In genomic region chr14:73383746-73384145, GRCm38 (mm10) we compare ENCODE assay signal across 7 mouse cellular contexts. TPM values are rescaled to one million over a fixed set of nuclear protein-coding genes. Genes with fewer than 3 reads are reported as not detected.
DNase-seq lines count a peak whose midpoint lies in the region; ATAC-seq lines count a peak whose summit lies in the region.

No protein-coding gene starts in this region.

- H3K36me3 ChIP-seq in lung, embryonic 16.5 days (ENCODE audit: control insufficient read depth, insufficient read depth, low read length) = no peaks in the 10 kb centered on the region; the same call in 1 of the 2 replicates
- peaks cover 10% of the 10 kb centered on the region; the same call in 1 of the 2 replicates for H3K36me3 ChIP-seq in forebrain, embryonic 13.5 days (ENCODE audit: poor library complexity, severe bottlenecking)
- H3K36me3 ChIP-seq in limb, embryonic 13.5 days = peaks cover 12% of the 10 kb centered on the region
- peaks cover 2% of the 10 kb centered on the region; the same call in 1 of the 2 replicates for H3K36me3 ChIP-seq in stomach, embryonic 14.5 days (ENCODE audit: control insufficient read depth, insufficient read depth, low read length)

- H3K4me3 ChIP-seq in lung, embryonic 16.5 days (ENCODE audit: low read length) = peak overlapping the region; percentile 28
- H3K4me3 ChIP-seq in forebrain, embryonic 13.5 days = peak overlapping the region; percentile 92
- H3K4me3 ChIP-seq in limb, embryonic 13.5 days = peak overlapping the region; percentile 75
- H3K4me3 ChIP-seq in stomach, embryonic 14.5 days (ENCODE audit: low read depth, low read length) = peak overlapping the region; percentile 98

- no peak for DNase-seq in lung, postnatal 4 days
- no peak for DNase-seq in T-cell, adult 2 months (ENCODE audit: low spot score)
- DNase-seq in frontal cortex, postnatal 36 days (ENCODE audit: low spot score in 2 of 2) = no peak

- no peaks in the 10 kb centered on the region for H3K9me3 ChIP-seq in lung, embryonic 16.5 days (ENCODE audit: control insufficient read depth, low read length)
- no peaks in the 10 kb centered on the region for H3K9me3 ChIP-seq in forebrain, embryonic 13.5 days (replicated peaks)
- H3K9me3 ChIP-seq in limb, embryonic 13.5 days = no peaks in the 10 kb centered on the region
- H3K9me3 ChIP-seq in stomach, embryonic 14.5 days (ENCODE audit: control insufficient read depth, low read depth, low read length) = no peaks in the 10 kb centered on the region

- H3K4me2 ChIP-seq in lung, embryonic 16.5 days (ENCODE audit: low read depth, low read length) = peak overlapping the region; percentile 65
- H3K4me2 ChIP-seq in forebrain, embryonic 13.5 days = peak overlapping the region; percentile 66
- H3K4me2 ChIP-seq in limb, embryonic 13.5 days (replicated peaks) = peak overlapping the region; percentile 62
- H3K4me2 ChIP-seq in stomach, embryonic 14.5 days (replicated peaks; ENCODE audit: low read depth, low read length) = peak overlapping the region; percentile 50

- no peaks in the 10 kb centered on the region for H3K27me3 ChIP-seq in lung, embryonic 16.5 days (ENCODE audit: control insufficient read depth, insufficient read depth, low read depth, low read length)
- H3K27me3 ChIP-seq in forebrain, embryonic 13.5 days = no peaks in the 10 kb centered on the region
- H3K27me3 ChIP-seq in limb, embryonic 13.5 days = no peaks in the 10 kb centered on the region
- H3K27me3 ChIP-seq in stomach, embryonic 14.5 days (ENCODE audit: control insufficient read depth, insufficient read depth, low read length) = no peaks in the 10 kb centered on the region

- 9% methylated on average over 2 of the region's 2 CpGs for WGBS in lung, embryonic 16.5 days
- 37% methylated on average over 2 of the region's 2 CpGs for WGBS in forebrain, embryonic 13.5 days
- WGBS in limb, embryonic 13.5 days = 20% methylated on average over 2 of the region's 2 CpGs
- WGBS in stomach, embryonic 14.5 days = 23% methylated on average over 2 of the region's 2 CpGs

- H3K4me1 ChIP-seq in lung, embryonic 16.5 days (replicated peaks; ENCODE audit: control insufficient read depth, insufficient read depth, low read length) = peaks cover 40% of the 10 kb centered on the region
- H3K4me1 ChIP-seq in forebrain, embryonic 13.5 days = peaks cover 42% of the 10 kb centered on the region
- peaks cover 35% of the 10 kb centered on the region for H3K4me1 ChIP-seq in limb, embryonic 13.5 days
- H3K4me1 ChIP-seq in stomach, embryonic 14.5 days (ENCODE audit: control insufficient read depth, insufficient read depth, low read length) = peaks cover 13% of the 10 kb centered on the region

- no peak overlapping the region for H3K9ac ChIP-seq in lung, embryonic 16.5 days (ENCODE audit: low read length)
- peak overlapping the region; percentile 96 for H3K9ac ChIP-seq in forebrain, embryonic 13.5 days
- H3K9ac ChIP-seq in limb, embryonic 13.5 days = peak overlapping the region; percentile 97; the same call in 1 of the 2 replicates
- H3K9ac ChIP-seq in stomach, embryonic 14.5 days (replicated peaks; ENCODE audit: low read depth, low read length) = 0 out of 2 replicates have a peak overlapping the region, but pooled peaks have one; percentile 93

- no peak overlapping the region for H3K27ac ChIP-seq in lung, embryonic 16.5 days (ENCODE audit: low read length)
- H3K27ac ChIP-seq in forebrain, embryonic 13.5 days = no peak overlapping the region
- H3K27ac ChIP-seq in limb, embryonic 13.5 days = no peak overlapping the region
- no peak overlapping the region for H3K27ac ChIP-seq in stomach, embryonic 14.5 days (ENCODE audit: low read length)

- ATAC-seq in lung, embryonic 16.5 days (ENCODE audit: low read depth) = no peak
- ATAC-seq in forebrain, embryonic 13.5 days = no peak
- ATAC-seq in limb, embryonic 13.5 days (ENCODE audit: low FRiP score, low read depth) = no peak
- no peak for ATAC-seq in stomach, embryonic 14.5 days (ENCODE audit: insufficient number of reproducible peaks, insufficient read depth, low FRiP score, low read depth)

RNA-seq across cellular contexts. Expression of gene Itm2b, which starts 1.3 kb away (rescaled TPM):
- 1,001 and 1,063 TPM in 2 replicates for polyA plus RNA-seq in lung, embryonic 16.5 days (2015; fragmentation: Nextera tagmentation; extraction: Ambion mirVana)
- 450 and 508 TPM in 2 replicates for polyA plus RNA-seq in forebrain, embryonic 13.5 days (2015; fragmentation: Nextera tagmentation; extraction: Ambion mirVana)
- polyA plus RNA-seq in limb, embryonic 13.5 days (2015; fragmentation: Nextera tagmentation; extraction: Ambion mirVana) = 681 and 682 TPM in 2 replicates
- polyA plus RNA-seq in stomach, embryonic 14.5 days (2014; fragmentation: Nextera tagmentation; extraction: Ambion mirVana) = 864 and 920 TPM in 2 replicates

RNA-seq across cellular contexts. Expression of gene Rb1, which starts 58.1 kb away (rescaled TPM):
- polyA plus RNA-seq in lung, embryonic 16.5 days (2015; fragmentation: Nextera tagmentation; extraction: Ambion mirVana) = 14.4 and 15.6 TPM in 2 replicates
- polyA plus RNA-seq in forebrain, embryonic 13.5 days (2015; fragmentation: Nextera tagmentation; extraction: Ambion mirVana) = 18.8 and 21.5 TPM in 2 replicates
- polyA plus RNA-seq in limb, embryonic 13.5 days (2015; fragmentation: Nextera tagmentation; extraction: Ambion mirVana) = 18.2 and 23.7 TPM in 2 replicates
- 22.6 and 28.6 TPM in 2 replicates for polyA plus RNA-seq in stomach, embryonic 14.5 days (2014; fragmentation: Nextera tagmentation; extraction: Ambion mirVana)

Comparison
In these comparisons a context has a peak if more than half of its experiments do, and no peak if none do; other contexts are left out.
1. H3K4me3 ChIP-seq: peak in every context shown above with its lines; median percentile 98 in stomach, embryonic 14.5 days; 92 in forebrain, embryonic 13.5 days; 75 in limb, embryonic 13.5 days; 28 in lung, embryonic 16.5 days.